Comparison of ENCODE assay signal across 8 mouse cellular contexts in genomic region chr7:141222696-141223215, GRCm38 (mm10). TPM values are rescaled to one million over a fixed set of nuclear protein-coding genes. Genes with fewer than 3 reads are reported as not detected.
DNase-seq lines count a peak whose midpoint lies in the region; ATAC-seq and TF ChIP-seq lines count a peak whose summit lies in the region.
"Had no signal": no experiment of that assay in that cellular context is flagged by ENCODE, and none has a peak within 500 bp of the region (broad histone marks: within the 10 kb centered on the region; RNA-seq: fewer than 3 reads in every experiment).

No protein-coding gene starts in this region.

- no peak for TF ChIP-seq CTCF in lung, embryonic 14.5 days (IDR thresholded peaks at IDR 0.05; ENCODE audit: low read depth)

- DNase-seq in lung, embryonic 14.5 days, result peak; percentile 58
- DNase-seq in lung, postnatal 10 days, result no peak
- no peak for DNase-seq in retina, postnatal 1 day
- no peak for DNase-seq in adrenal gland, adult 2 months
- DNase-seq: kidney, postnatal 10 days had no signal

- ATAC-seq in lung, embryonic 14.5 days (ENCODE audit: insufficient read depth), result no peak
- no peak for ATAC-seq in forebrain, embryonic 13.5 days
- no peak for ATAC-seq in limb, embryonic 12.5 days (ENCODE audit: insufficient number of reproducible peaks, insufficient read depth, low FRiP score, low TSS enrichment, low read depth)
- no peak for ATAC-seq in neural tube, embryonic 14.5 days (ENCODE audit: low read depth)

- H3K36me3 ChIP-seq in lung, embryonic 14.5 days (ENCODE audit: insufficient read depth), result peaks cover 11% of the 10 kb centered on the region; the same call in 1 of the 2 replicates
- H3K36me3 ChIP-seq in forebrain, embryonic 13.5 days (ENCODE audit: poor library complexity, severe bottlenecking), result peaks cover 7% of the 10 kb centered on the region
- H3K36me3 ChIP-seq in limb, embryonic 12.5 days, result peaks cover 25% of the 10 kb centered on the region
- no peaks in the 10 kb centered on the region for H3K36me3 ChIP-seq in neural tube, embryonic 14.5 days (ENCODE audit: control insufficient read depth, insufficient read depth, low read length)

- H3K27ac ChIP-seq in lung, embryonic 14.5 days (ENCODE audit: low read depth), result peak overlapping the region; percentile 91
- H3K27ac ChIP-seq in forebrain, embryonic 13.5 days, result peak overlapping the region; percentile 74
- H3K27ac ChIP-seq in limb, embryonic 12.5 days, result peak overlapping the region; percentile 87
- no peak overlapping the region for H3K27ac ChIP-seq in neural tube, embryonic 14.5 days (ENCODE audit: low read depth, low read length)

- H3K4me3 ChIP-seq in lung, embryonic 14.5 days (ENCODE audit: low read depth, low read length), result no peak overlapping the region
- H3K4me3 ChIP-seq in forebrain, embryonic 13.5 days, result no peak overlapping the region
- no peak overlapping the region for H3K4me3 ChIP-seq in limb, embryonic 12.5 days (replicated peaks)
- no peak overlapping the region for H3K4me3 ChIP-seq in neural tube, embryonic 14.5 days (ENCODE audit: low read depth, low read length)

- H3K4me1 ChIP-seq in lung, embryonic 14.5 days (ENCODE audit: insufficient read depth), result peaks cover 7% of the 10 kb centered on the region
- H3K4me1 ChIP-seq in forebrain, embryonic 13.5 days, result peaks cover 25% of the 10 kb centered on the region
- H3K4me1 ChIP-seq in limb, embryonic 12.5 days (replicated peaks), result peaks cover 17% of the 10 kb centered on the region
- peaks cover 14% of the 10 kb centered on the region; the same call in 1 of the 2 replicates for H3K4me1 ChIP-seq in neural tube, embryonic 14.5 days (ENCODE audit: control insufficient read depth, insufficient read depth, low read length)

- H3K9ac ChIP-seq in lung, embryonic 14.5 days, result 0 out of 2 replicates have a peak overlapping the region, but pooled peaks have one; percentile 9
- 0 out of 2 replicates have a peak overlapping the region, but pooled peaks have one; percentile 51 for H3K9ac ChIP-seq in forebrain, embryonic 13.5 days
- 0 out of 2 replicates have a peak overlapping the region, but pooled peaks have one; percentile 52 for H3K9ac ChIP-seq in limb, embryonic 12.5 days (replicated peaks)
- no peak overlapping the region for H3K9ac ChIP-seq in neural tube, embryonic 14.5 days (replicated peaks; ENCODE audit: low read depth, low read length)

- H3K4me2 ChIP-seq in lung, embryonic 14.5 days, result peak overlapping the region; percentile 92
- H3K4me2 ChIP-seq in forebrain, embryonic 13.5 days, result peak overlapping the region; percentile 79; the same call in 1 of the 2 replicates
- peak overlapping the region; percentile 91; the same call in 1 of the 2 replicates for H3K4me2 ChIP-seq in limb, embryonic 12.5 days
- peak overlapping the region; percentile 59; the same call in 1 of the 2 replicates for H3K4me2 ChIP-seq in neural tube, embryonic 14.5 days (ENCODE audit: low read depth, low read length)

- 68% methylated on average over 4 of the region's 4 CpGs for WGBS in lung, embryonic 14.5 days
- WGBS in forebrain, embryonic 13.5 days, result 92% methylated on average over 4 of the region's 4 CpGs
- 89% methylated on average over 4 of the region's 4 CpGs for WGBS in limb, embryonic 12.5 days
- 89% methylated on average over 4 of the region's 4 CpGs for WGBS in neural tube, embryonic 14.5 days

- H3K9me3 ChIP-seq in lung, embryonic 14.5 days (ENCODE audit: low read depth, low read length), result no peaks in the 10 kb centered on the region
- H3K9me3 ChIP-seq in forebrain, embryonic 13.5 days (replicated peaks), result no peaks in the 10 kb centered on the region
- no peaks in the 10 kb centered on the region for H3K9me3 ChIP-seq in limb, embryonic 12.5 days
- no peaks in the 10 kb centered on the region for H3K9me3 ChIP-seq in neural tube, embryonic 14.5 days (ENCODE audit: control insufficient read depth, low read length)

- no peaks in the 10 kb centered on the region for H3K27me3 ChIP-seq in lung, embryonic 14.5 days (ENCODE audit: insufficient read depth, low read length)
- H3K27me3 ChIP-seq in forebrain, embryonic 13.5 days, result no peaks in the 10 kb centered on the region
- H3K27me3 ChIP-seq in limb, embryonic 12.5 days, result no peaks in the 10 kb centered on the region
- no peaks in the 10 kb centered on the region for H3K27me3 ChIP-seq in neural tube, embryonic 14.5 days (ENCODE audit: control insufficient read depth, insufficient read depth, low read length)

RNA-seq across cellular contexts. Expression of gene Phrf1, which starts 5.8 kb away (rescaled TPM):
- 80.7 and 85.4 TPM in 2 replicates for polyA plus RNA-seq in lung, embryonic 14.5 days (2014; fragmentation: Nextera tagmentation; extraction: Ambion mirVana)
- polyA plus RNA-seq in forebrain, embryonic 13.5 days (2015; fragmentation: Nextera tagmentation; extraction: Ambion mirVana), result 82.4 and 91.3 TPM in 2 replicates
- 95.8 and 102 TPM in 2 replicates for polyA plus RNA-seq in limb, embryonic 12.5 days (2016; fragmentation: Nextera tagmentation; extraction: Ambion mirVana)
- polyA plus RNA-seq in neural tube, embryonic 14.5 days (2014; fragmentation: Nextera tagmentation; extraction: Ambion mirVana), result 59.5 and 72.3 TPM in 2 replicates
- total RNA-seq in adrenal gland, adult 2 months (2021), result 10 to 100 TPM; 61.0 to 64.5 TPM
- 23.5 and 33.7 TPM in 2 replicates for polyA plus RNA-seq in adrenal gland, adult 2 months (2012; rRNA removed)

RNA-seq across cellular contexts. Expression of gene Rassf7, which starts 7.1 kb away (rescaled TPM):
- 38.9 and 41.1 TPM in 2 replicates for polyA plus RNA-seq in lung, embryonic 14.5 days (2014; fragmentation: Nextera tagmentation; extraction: Ambion mirVana)
- polyA plus RNA-seq in forebrain, embryonic 13.5 days (2015; fragmentation: Nextera tagmentation; extraction: Ambion mirVana), result 29.4 and 33.8 TPM in 2 replicates
- 39.1 and 43.7 TPM in 2 replicates for polyA plus RNA-seq in limb, embryonic 12.5 days (2016; fragmentation: Nextera tagmentation; extraction: Ambion mirVana)
- 24.8 and 25.3 TPM in 2 replicates for polyA plus RNA-seq in neural tube, embryonic 14.5 days (2014; fragmentation: Nextera tagmentation; extraction: Ambion mirVana)
- total RNA-seq in adrenal gland, adult 2 months (2021), result 1 to 10 TPM; 2.0 to 6.0 TPM
- 14.1 and 18.1 TPM in 2 replicates for polyA plus RNA-seq in adrenal gland, adult 2 months (2012; rRNA removed)

RNA-seq across cellular contexts. Expression of gene Lmntd2, which starts 8.9 kb away (rescaled TPM):
- 0.74 and 1.4 TPM in 2 replicates for polyA plus RNA-seq in lung, embryonic 14.5 days (2014; fragmentation: Nextera tagmentation; extraction: Ambion mirVana)
- polyA plus RNA-seq in forebrain, embryonic 13.5 days (2015; fragmentation: Nextera tagmentation; extraction: Ambion mirVana), result 2.1 and 2.3 TPM in 2 replicates
- polyA plus RNA-seq in limb, embryonic 12.5 days (2016; fragmentation: Nextera tagmentation; extraction: Ambion mirVana), result 4.2 and 5.2 TPM in 2 replicates
- polyA plus RNA-seq in neural tube, embryonic 14.5 days (2014; fragmentation: Nextera tagmentation; extraction: Ambion mirVana), result 0.21 and 0.45 TPM in 2 replicates
- total RNA-seq in adrenal gland, adult 2 months (2021), result under 1 TPM; 0.17 TPM
- 0.81 and 1.2 TPM in 2 replicates for polyA plus RNA-seq in adrenal gland, adult 2 months (2012; rRNA removed)

RNA-seq across cellular contexts. Expression of gene Lrrc56, which starts 28.8 kb away (rescaled TPM):
- 3.8 and 4.3 TPM in 2 replicates for polyA plus RNA-seq in lung, embryonic 14.5 days (2014; fragmentation: Nextera tagmentation; extraction: Ambion mirVana)
- 12.6 and 17.3 TPM in 2 replicates for polyA plus RNA-seq in forebrain, embryonic 13.5 days (2015; fragmentation: Nextera tagmentation; extraction: Ambion mirVana)
- 17.0 and 19.0 TPM in 2 replicates for polyA plus RNA-seq in limb, embryonic 12.5 days (2016; fragmentation: Nextera tagmentation; extraction: Ambion mirVana)
- polyA plus RNA-seq in neural tube, embryonic 14.5 days (2014; fragmentation: Nextera tagmentation; extraction: Ambion mirVana), result 4.4 and 6.7 TPM in 2 replicates
- 1 to 10 TPM; 6.3 to 8.0 TPM for total RNA-seq in adrenal gland, adult 2 months (2021)
- polyA plus RNA-seq in adrenal gland, adult 2 months (2012; rRNA removed), result 8.0 and 8.7 TPM in 2 replicates

RNA-seq across cellular contexts. Expression of gene Hras, which starts 29.0 kb away (rescaled TPM):
- 85.8 and 97.4 TPM in 2 replicates for polyA plus RNA-seq in lung, embryonic 14.5 days (2014; fragmentation: Nextera tagmentation; extraction: Ambion mirVana)
- polyA plus RNA-seq in forebrain, embryonic 13.5 days (2015; fragmentation: Nextera tagmentation; extraction: Ambion mirVana), result 67.2 and 73.9 TPM in 2 replicates
- 95.3 and 98.1 TPM in 2 replicates for polyA plus RNA-seq in limb, embryonic 12.5 days (2016; fragmentation: Nextera tagmentation; extraction: Ambion mirVana)
- polyA plus RNA-seq in neural tube, embryonic 14.5 days (2014; fragmentation: Nextera tagmentation; extraction: Ambion mirVana), result 152 and 166 TPM in 2 replicates
- total RNA-seq in adrenal gland, adult 2 months (2021), result 10 to 100 TPM; 65.5 to 99.1 TPM
- polyA plus RNA-seq in adrenal gland, adult 2 months (2012; rRNA removed), result 41.8 and 47.1 TPM in 2 replicates
